Mouse (Mus musculus): ENCODE measurements around the gene Nat8f1. TPM values are rescaled to one million over a fixed set of nuclear protein-coding genes. Genes with fewer than 3 reads are reported as not detected.

Nat8f1 gene
- total RNA-seq, 2 experiments from 2014 or later: 24.8 to 28.5 TPM

Other genes starting within 250 kb of the Nat8f1 start
- gene Nat8f7, start 202.5 kb downstream of the Nat8f1 start, total RNA-seq (2021): 1 to 10 TPM; 3.4 to 4.0 TPM
- 1 to 10 TPM; 2.1 to 3.4 TPM for gene Nat8f3, start 149.9 kb downstream of the Nat8f1 start, total RNA-seq (2021)
- gene Nat8f6, start 94.7 kb downstream of the Nat8f1 start, total RNA-seq (2021): 1 to 10 TPM; 1.1 to 1.3 TPM
- gene Nat8f5, start 94.7 kb downstream of the Nat8f1 start, total RNA-seq (2021): 1 to 10 TPM; 6.7 to 7.3 TPM
- 1 to 10 TPM; 4.4 to 4.6 TPM for gene Nat8, start 83.6 kb downstream of the Nat8f1 start, total RNA-seq (2021)
- 1 to 10 TPM; 2.4 to 4.2 TPM for gene Nat8f2, start 46.5 kb downstream of the Nat8f1 start, total RNA-seq (2021)
- 1 to 10 TPM; 7.6 to 8.5 TPM for gene Nat8f4, start 10.8 kb downstream of the Nat8f1 start, total RNA-seq (2021)
- gene Tprkb, start 3.8 kb downstream of the Nat8f1 start, total RNA-seq (2021): 10 to 100 TPM; 81.6 to 98.0 TPM
- 10 to 100 TPM; 71.2 to 76.1 TPM for gene Dusp11, start 46.0 kb upstream of the Nat8f1 start, total RNA-seq (2021)
- not detected for gene Figla, start 100.5 kb upstream of the Nat8f1 start, total RNA-seq (2021)
- gene Add2, start 113.0 kb upstream of the Nat8f1 start, total RNA-seq (2021): 100 to 1,000 TPM; 267 to 269 TPM

Measured in layer of hippocampus, adult 18-20 months (tissue).